Mouse (Mus musculus) bone marrow macrophage, adult 2 months (primary cell): ENCODE measurements around the gene Adgrv1. TPM values are rescaled to one million over a fixed set of nuclear protein-coding genes. Genes with fewer than 3 reads are reported as not detected.
"Not testable (repeated sequence)": the region's sequence is repeated elsewhere in the genome, so short reads cannot be mapped to it uniquely, and the experiment has no call there.

ENCODE experiments used
- H3K27ac ChIP-seq: 2 replicates; pipeline ENCODE4 v1.5.1; 2012; ENCODE audit warnings: low read depth, low read length; ENCODE audit not compliant: insufficient read depth
- H3K4me1 ChIP-seq: 2 replicates; pipeline ENCODE4 v1.6.1; 2012; ENCODE audit warnings: low read length; ENCODE audit not compliant: control insufficient read depth, insufficient read depth
- H3K4me3 ChIP-seq: 2 replicates; pipeline ENCODE4 v1.5.1; 2012; ENCODE audit warnings: mild to moderate bottlenecking, low read length, moderate library complexity; ENCODE audit not compliant: insufficient read depth
- CTCF ChIP-seq: IDR thresholded peaks from 2 replicates; pipeline ENCODE4 v1.5.1; 2012; ENCODE audit warnings: low read depth, mild to moderate bottlenecking, low read length, moderate library complexity
- POLR2A ChIP-seq: IDR thresholded peaks from 2 replicates; pipeline ENCODE4 v1.6.1; 2012; ENCODE audit warnings: mild to moderate bottlenecking, low read depth, low read length, borderline replicate concordance
- polyA plus RNA-seq: library from polyadenylated mRNA; stranded (reverse); fragments of >200 nt; gene quantifications from 2 replicates; pipeline ENCODE4 v1.2.4, GENCODE M21; 2012; ENCODE audit not compliant: missing spikeins, insufficient read depth, insufficient read length

The Adgrv1 gene
- polyA plus RNA-seq, 1 experiment = 0.58 TPM

DNA sequence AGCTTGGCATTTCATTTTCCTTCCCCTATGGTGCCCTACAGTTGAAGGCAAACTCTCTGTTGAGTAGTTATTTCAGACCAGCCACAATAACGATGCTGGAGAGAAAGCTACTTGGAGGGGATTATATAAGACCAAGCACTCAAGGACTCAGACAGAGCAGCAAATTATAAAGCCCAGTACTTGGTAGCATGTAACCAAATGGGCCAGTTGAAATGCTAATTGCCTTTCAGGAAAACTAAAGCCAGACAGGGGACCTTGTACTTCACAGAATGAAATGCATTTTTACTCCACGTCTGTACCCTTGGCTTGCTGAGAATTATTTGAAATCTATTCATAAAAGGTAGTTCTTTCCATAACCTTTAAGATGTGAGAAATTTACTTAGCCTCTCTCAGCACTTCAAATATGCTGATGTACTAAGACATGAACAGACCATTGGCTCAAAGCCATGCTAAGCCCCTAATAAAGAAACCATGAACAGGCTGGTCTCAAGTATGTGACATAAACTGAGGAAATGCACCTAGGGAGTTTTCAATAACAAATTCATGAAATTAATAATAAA, 4.2 kb downstream of the Adgrv1 start:
- Histone ChIP-seq H3K4me3 (no peak overlapping the region), H3K27ac (no peak overlapping the region), H3K4me1 (no peaks in the 10 kb centered on the region)
- no peak for TF ChIP-seq CTCF
- TF ChIP-seq POLR2A = no peak

DNA sequence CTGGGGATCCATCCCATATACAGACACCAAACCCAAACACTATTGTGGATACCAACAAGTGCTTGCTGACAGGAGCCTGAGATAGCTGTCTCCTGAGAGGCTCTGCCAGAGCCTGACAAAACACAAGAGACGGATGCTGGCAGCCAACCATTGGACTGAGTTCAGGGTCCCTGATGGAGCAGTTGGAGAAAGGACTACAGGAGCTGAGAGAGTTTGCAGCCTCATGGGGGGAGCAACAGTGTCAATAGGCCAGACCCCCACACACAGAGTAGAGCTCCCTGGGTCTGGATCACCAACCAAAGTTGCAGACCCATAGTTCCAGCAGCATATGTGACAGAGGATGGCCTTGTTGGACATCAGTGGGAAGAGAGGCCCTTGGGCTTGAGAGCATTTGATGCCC, 5.1 kb downstream of the Adgrv1 start:
- not testable (repeated sequence) for H3K4me1 ChIP-seq, H3K27ac ChIP-seq, H3K4me3 ChIP-seq

DNA sequence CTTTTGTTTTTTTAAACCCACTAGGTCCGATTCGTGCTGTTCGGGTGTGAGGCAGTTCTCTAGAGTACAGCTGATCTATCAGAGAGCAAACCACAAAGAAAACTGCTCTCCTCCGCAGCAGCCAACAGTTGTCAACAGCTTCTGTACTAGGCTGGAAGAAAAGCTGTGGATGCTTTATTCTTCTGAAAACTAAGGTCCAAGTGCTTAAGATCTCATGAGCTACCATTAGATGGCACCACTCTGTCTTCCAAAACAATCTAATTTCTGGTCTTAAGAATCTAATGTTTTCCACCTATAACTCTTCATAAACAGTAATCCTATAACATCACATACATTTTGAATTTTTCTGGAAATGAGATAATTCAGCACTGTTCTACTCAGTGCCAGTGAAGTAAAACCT, 22.6 kb downstream of the Adgrv1 start:
- no peak overlapping the region for H3K4me3 ChIP-seq
- no peaks in the 10 kb centered on the region for H3K4me1 ChIP-seq
- H3K27ac ChIP-seq = no peak overlapping the region
- TF ChIP-seq CTCF (no peak), POLR2A (no peak)

DNA sequence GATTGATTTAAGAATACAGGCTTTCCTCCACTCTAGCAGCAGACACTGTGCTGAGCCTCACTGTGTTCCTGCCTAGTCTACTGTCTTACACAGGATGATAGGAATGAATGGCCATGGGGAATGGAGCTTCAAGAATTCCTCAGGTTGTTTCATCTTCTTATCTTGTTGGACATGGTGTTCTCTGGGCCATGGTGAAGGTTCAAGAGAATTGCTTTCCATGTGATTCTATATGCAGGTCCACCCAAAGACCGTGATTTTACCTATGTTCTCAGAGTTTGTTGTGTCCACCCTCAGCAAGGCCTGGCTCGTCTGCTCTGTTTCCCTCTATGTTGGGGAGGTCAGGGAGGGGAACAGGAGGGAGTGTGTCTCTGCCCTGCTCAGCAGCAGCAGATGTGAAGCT, 26.0 kb downstream of the Adgrv1 start:
- H3K27ac ChIP-seq = no peak overlapping the region
- no peak overlapping the region for H3K4me3 ChIP-seq
- TF ChIP-seq POLR2A = no peak
- no peak for TF ChIP-seq CTCF
- H3K4me1 ChIP-seq = no peaks in the 10 kb centered on the region

DNA sequence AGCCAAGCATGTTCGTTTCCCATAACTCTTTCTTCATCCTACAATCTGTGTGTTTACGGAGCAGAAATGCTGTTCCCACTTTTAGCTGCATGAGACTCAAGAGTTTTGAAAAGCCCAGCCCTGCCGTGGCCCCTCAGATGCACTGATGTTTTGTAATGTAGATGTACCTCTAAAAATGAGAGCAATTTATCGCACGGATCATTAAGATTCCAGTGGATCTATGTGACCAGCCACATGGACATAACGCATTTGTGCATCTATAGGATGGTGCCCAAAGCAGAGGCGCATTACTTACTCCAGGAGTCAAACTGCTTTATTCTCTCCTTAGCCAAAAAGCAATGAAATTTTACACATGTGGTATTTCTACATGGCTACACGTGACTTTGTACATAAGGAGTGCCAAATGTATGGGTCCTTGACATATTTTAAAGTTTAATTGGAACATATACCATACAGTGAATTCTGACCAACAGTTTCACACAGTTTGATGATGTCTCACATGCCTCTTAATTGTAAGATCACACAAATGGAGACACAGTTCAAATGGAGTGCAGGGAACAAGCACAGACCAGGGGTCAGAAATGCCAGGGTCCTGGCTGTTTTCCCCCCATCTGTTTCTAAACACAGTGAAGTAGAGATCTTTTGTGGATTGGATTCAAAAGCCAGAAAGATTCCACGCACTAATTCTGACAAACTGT, 35.9 kb downstream of the Adgrv1 start:
- H3K4me1 ChIP-seq = no peaks in the 10 kb centered on the region
- no peak for TF ChIP-seq POLR2A
- no peak for TF ChIP-seq CTCF
- no peak overlapping the region for H3K27ac ChIP-seq
- H3K4me3 ChIP-seq = no peak overlapping the region

DNA sequence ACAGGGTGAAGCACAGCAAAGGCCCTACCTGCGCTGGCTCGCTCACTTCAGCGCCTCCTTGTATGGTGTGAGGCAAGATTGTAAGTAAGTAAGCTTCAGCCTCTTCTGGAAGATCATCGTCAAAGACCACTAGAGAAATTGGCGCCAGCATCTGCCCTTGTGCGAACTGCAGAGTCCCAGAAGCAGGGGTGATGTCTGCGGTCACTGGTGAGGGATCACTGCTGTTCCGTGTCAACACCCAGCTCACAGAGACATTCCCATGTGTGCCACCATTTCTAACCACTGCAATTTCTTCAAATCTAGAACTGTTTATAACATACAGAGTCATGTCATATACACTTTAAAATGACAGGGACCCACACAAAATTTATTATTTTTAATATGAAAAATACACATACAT, 54.3 kb downstream of the Adgrv1 start:
- H3K4me3 ChIP-seq = no peak overlapping the region
- TF ChIP-seq CTCF (no peak), POLR2A (no peak)

DNA sequence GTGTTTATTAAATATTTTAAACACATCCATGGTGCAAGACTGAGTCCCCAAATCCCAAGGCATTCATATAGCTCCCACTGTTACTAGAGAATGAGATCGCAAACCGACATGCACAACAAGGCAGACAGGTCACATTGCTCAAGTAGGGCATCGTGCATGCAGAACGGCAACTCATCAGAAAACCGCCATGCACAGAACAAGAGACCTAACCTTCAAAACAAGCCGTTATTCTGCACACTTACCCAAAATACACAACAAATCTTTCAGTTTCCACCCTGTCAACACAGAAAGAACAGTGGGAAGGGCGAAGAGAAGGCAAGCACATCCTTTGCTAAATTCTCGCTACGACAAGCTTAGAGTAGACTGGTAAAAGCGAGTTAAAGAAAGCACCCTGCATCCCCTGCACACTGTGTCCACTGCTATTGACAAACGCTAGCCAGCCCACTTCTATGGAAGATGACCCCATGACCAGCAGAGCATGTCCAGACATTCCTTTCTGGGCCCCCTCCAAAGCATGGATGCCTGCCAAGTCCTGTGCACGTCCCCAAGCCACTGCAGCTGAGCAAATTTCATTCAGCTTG, 62.6 kb downstream of the Adgrv1 start:
- H3K4me1 ChIP-seq = no peaks in the 10 kb centered on the region

More for the DNA sequence above, 54.3 kb downstream of the Adgrv1 start:
- no peak overlapping the region for H3K27ac ChIP-seq
- H3K4me1 ChIP-seq = no peaks in the 10 kb centered on the region

DNA sequence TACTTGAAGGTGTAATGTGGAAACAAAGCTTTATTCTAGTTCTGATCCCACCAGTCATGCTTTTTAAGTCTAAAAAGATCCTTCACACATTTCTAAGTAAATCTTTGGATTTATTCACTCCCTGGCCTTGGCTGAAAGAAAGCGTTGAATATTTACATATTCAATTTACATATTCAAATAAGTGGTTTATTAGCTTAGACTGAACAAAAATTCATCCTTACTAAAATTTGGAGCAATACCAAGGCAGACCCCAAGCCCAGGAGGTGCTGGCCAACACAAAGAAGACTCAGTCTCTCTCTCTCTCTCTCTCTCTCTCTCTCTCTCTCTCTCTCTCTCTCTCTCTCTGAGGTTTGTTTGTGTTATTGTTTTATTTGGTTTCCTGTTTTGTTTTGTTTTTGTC, 82.9 kb downstream of the Adgrv1 start:
- Histone ChIP-seq H3K4me3 (no peak overlapping the region), H3K27ac (no peak overlapping the region)
- TF ChIP-seq POLR2A (no peak), CTCF (no peak)

More for the DNA sequence above, 62.6 kb downstream of the Adgrv1 start:
- no peak for TF ChIP-seq POLR2A
- no peak overlapping the region for H3K4me3 ChIP-seq
- H3K27ac ChIP-seq = no peak overlapping the region

DNA sequence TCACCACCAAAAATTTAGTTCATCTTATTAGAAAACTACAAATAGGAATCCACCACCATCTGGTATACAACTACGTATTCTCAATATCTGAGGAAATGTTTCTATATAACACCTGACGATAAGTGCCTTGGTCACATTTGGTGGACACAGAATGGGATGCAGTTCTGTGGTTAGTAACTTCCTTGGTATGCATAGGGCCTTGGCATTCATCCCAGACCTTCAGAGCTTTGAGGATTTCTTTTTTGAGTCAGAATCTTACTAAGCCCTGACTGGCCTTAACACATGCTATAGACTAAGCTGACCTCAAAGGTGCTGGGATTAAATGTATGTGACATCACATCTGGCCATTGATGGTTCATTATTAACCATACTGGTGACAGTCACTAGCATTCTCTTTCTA, 98.0 kb downstream of the Adgrv1 start:
- TF ChIP-seq CTCF (no peak), POLR2A (no peak)
- Histone ChIP-seq H3K4me1 (no peaks in the 10 kb centered on the region), H3K4me3 (no peak overlapping the region), H3K27ac (no peak overlapping the region)

More for the DNA sequence above, 82.9 kb downstream of the Adgrv1 start:
- no peaks in the 10 kb centered on the region for H3K4me1 ChIP-seq

DNA sequence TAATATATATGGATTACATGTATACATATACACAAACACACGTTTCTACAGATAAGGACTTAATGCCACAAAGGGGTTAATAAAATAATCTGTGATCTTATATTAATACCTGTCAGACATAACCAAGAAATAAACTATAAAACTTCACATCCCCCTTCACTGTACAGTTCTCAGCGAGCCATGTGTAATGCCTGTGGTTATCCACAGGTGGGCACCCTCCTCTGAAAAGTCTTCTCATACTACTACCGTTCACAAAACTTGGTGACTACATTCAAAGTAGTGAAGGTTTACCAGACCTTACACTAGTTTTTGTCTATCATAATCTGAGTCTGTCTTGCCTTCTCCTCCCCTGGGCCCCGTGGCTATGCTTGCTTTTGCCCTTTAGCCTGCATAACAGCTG, 106.3 kb downstream of the Adgrv1 start:
- no peaks in the 10 kb centered on the region for H3K4me1 ChIP-seq
- no peak overlapping the region for H3K4me3 ChIP-seq
- no peak overlapping the region for H3K27ac ChIP-seq
- TF ChIP-seq CTCF (no peak), POLR2A (no peak)

DNA sequence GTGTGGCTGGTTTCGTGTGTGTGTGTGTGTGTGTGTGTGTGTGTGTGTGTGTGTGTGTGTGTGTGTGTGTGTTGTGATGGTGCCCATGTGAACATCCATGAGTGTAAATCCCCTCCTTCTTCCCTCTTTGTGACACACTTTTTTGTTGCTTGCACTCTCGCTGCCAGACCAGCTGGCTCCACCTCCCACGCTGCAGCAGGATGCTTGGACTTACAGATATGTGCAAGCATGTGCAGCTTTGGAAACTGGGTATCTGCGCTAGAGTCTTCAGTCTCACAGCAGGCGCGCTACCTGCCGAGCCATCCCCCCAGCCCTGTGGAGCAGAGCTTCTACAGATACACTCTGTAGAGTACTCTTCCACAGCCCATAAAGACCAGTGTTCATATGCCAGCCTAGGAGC, 122.8 kb downstream of the Adgrv1 start:
- Histone ChIP-seq H3K4me3 (no peak overlapping the region), H3K27ac (no peak overlapping the region), H3K4me1 (no peaks in the 10 kb centered on the region)
- TF ChIP-seq POLR2A (no peak), CTCF (no peak)
